Mouse (Mus musculus) kidney, postnatal 0 days (tissue): ENCODE data around the gene Vwa3b. TPM values are rescaled to one million over a fixed set of nuclear protein-coding genes. Genes with fewer than 3 reads are reported as not detected.

ENCODE experiments used
- ATAC-seq: fragments of 200-750 bp; cut with Nextera tagmentation; replicated peaks from 2 replicates; pipeline ENCODE4 v1.8.0; 2017; ENCODE audit warnings: low read depth, moderate number of reproducible peaks, moderate TSS enrichment, moderate library complexity; ENCODE audit not compliant: low FRiP score
- DNase-seq: peaks from one replicate; pipeline ENCODE4 v3.0.0-alpha.2; 2016; ENCODE audit warnings: low spot score
- H3K27ac ChIP-seq: fragments of 300-500 bp; sonication (generic); 2 replicates; pipeline ENCODE4 v1.5.1; 2014; ENCODE audit warnings: mild to moderate bottlenecking
- H3K27me3 ChIP-seq: fragments of 300-500 bp; sonication (generic); 2 replicates; pipeline ENCODE4 v1.6.1; 2014; ENCODE audit warnings: low read length, mixed read lengths; ENCODE audit not compliant: insufficient read depth
- H3K36me3 ChIP-seq: fragments of 300-500 bp; sonication (generic); 2 replicates; pipeline ENCODE4 v1.6.1; 2014; ENCODE audit warnings: low read length, mixed read lengths; ENCODE audit not compliant: insufficient read depth
- H3K4me1 ChIP-seq: fragments of 300-500 bp; sonication (generic); replicated peaks from 2 replicates; pipeline ENCODE4 v1.6.1; 2014; ENCODE audit warnings: antibody characterized with exemption, low read length, mixed read lengths; ENCODE audit not compliant: insufficient read depth
- H3K4me2 ChIP-seq: fragments of 300-500 bp; sonication (generic); 2 replicates; pipeline ENCODE4 v1.6.1; 2014; ENCODE audit warnings: mild to moderate bottlenecking, low read length, moderate library complexity, mixed read lengths
- H3K4me3 ChIP-seq: fragments of 300-500 bp; sonication (generic); replicated peaks from 2 replicates; pipeline ENCODE4 v1.5.1; 2014; ENCODE audit warnings: low read depth, low read length
- H3K9ac ChIP-seq: fragments of 300-500 bp; sonication (generic); 2 replicates; pipeline ENCODE4 v1.6.1; 2014; ENCODE audit warnings: low read depth, low read length
- H3K9me3 ChIP-seq: fragments of 300-500 bp; sonication (generic); replicated peaks from 2 replicates; pipeline ENCODE4 v1.6.1; 2016; ENCODE audit warnings: low read length, inconsistent platforms, mixed read lengths
- CTCF ChIP-seq: IDR thresholded peaks from 2 replicates; pipeline ENCODE4 v1.5.1; 2016; ENCODE audit warnings: antibody characterized with exemption, low read depth, mild to moderate bottlenecking, moderate library complexity
- WGBS: fragments of 180-500 bp; shearing (Covaris S2); extraction: QIAGEN DNeasy Blood & Tissue Kit; methylation state at CpG from one replicate; pipeline ENCODE4 v1.1.7; 2014; 5-methylcytosine and 5-hydroxymethylcytosine counted together
- polyA plus RNA-seq: library from polyadenylated mRNA; unstranded; fragments of >200 nt; fragmentation: Nextera tagmentation; extraction: Ambion mirVana; gene quantifications from 2 replicates; pipeline ENCODE4 v1.2.1, GENCODE M21; 2015

The Vwa3b gene
- polyA plus RNA-seq, 1 experiment from 2014 or later = 0.24 TPM

DNA sequence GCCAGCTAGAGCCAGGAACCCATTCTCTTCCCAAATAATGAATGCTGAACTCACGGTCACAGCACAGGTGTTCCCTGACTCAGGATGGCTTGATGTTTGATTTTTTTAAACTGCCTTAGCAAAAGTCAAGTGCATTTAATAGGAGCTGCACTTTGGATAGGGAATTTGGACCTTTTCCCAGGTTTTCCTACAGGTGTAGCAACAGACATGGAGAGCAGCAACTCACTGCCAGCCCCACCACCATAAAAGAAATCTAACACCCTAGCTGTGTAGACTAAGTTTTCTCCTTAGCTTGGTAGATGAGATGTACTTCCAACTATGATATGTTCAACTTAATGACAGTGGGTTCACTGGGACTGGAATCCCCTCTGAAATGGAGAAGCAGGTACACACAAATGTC is 1.0 kb upstream of the Vwa3b start:
- Histone ChIP-seq H3K27me3 (no peaks in the 10 kb centered on the region), H3K36me3 (no peaks in the 10 kb centered on the region), H3K4me3 (no peak overlapping the region), H3K27ac (no peak overlapping the region), H3K9ac (no peak overlapping the region), H3K4me1 (no peaks in the 10 kb centered on the region; the same call in 1 of the 2 replicates), H3K4me2 (no peak overlapping the region), H3K9me3 (no peaks in the 10 kb centered on the region)
- no peak for ATAC-seq
- no peak for TF ChIP-seq CTCF
- no peak for DNase-seq
- WGBS = 83% methylated on average over 1 of the region's 1 CpGs

DNA sequence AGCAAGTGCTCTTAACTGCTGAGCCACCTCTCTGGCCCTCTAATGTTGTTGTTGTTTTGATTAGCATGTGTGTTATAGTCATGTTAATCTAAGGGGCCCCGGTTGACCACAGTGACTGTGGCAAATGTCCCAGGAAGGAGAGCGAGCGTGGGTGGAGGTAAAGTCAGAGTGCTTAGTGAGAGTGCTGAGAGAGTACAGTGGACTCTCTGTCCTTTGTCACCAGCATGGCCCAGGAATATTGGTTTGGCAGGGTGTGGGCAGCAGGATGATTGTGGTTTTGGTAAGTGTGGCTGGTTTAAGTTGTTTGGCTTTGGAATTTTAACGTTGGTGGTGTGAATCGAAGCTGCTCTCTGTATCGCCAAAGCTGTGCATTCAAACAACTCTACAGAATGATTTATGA is 470 bp downstream of the Vwa3b start:
- Histone ChIP-seq H3K4me2 (no peak overlapping the region), H3K4me3 (no peak overlapping the region), H3K4me1 (no peaks in the 10 kb centered on the region; the same call in 1 of the 2 replicates), H3K27me3 (no peaks in the 10 kb centered on the region), H3K27ac (no peak overlapping the region), H3K9me3 (no peaks in the 10 kb centered on the region), H3K9ac (no peak overlapping the region), H3K36me3 (no peaks in the 10 kb centered on the region)
- WGBS = 58% methylated on average over 6 of the region's 6 CpGs
- DNase-seq (no peak), ATAC-seq (no peak)
- TF ChIP-seq CTCF = no peak

DNA sequence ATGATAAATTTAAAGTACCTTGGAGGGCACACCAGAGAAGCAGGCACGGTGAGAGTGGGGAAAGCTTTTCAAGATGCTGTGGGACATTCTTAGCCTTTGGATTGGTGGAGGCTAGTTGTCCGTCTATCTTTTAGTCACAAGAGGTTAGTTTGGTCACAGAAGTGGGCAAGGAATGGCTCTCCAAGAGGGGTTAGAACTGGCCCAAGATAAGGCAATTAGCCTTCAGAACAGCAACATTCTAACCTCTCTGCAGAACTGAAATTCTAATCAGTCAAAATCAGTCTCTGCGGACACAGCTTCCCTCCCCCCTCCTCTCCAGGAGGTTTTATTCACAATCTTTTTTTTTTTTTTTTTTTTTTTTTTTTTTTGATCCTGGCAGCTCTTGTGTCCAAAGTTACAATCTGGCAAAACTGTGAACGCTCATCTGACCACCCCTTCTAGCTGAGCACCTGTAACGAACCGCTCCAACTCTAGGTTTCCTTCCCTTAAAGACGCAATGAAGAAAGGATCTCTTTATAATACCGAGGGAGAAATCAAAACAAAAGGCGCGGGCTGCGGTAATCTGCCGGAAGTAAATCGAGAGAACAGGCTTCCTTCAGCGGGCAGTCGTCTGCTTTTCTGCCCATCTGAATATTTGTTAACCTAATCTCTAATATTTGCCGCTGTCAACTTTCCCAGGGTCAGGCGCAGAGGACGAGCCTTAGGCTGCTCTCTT is 2.2 kb downstream of the Vwa3b start:
- TF ChIP-seq CTCF = no peak
- H3K4me2 ChIP-seq = peak overlapping the region; percentile 69
- H3K4me3 ChIP-seq = peak overlapping the region; percentile 40
- H3K4me1 ChIP-seq = no peaks in the 10 kb centered on the region; the same call in 1 of the 2 replicates
- no peak overlapping the region for H3K27ac ChIP-seq
- 0 out of 2 replicates have a peak overlapping the region, but pooled peaks have one; percentile 23 for H3K9ac ChIP-seq
- no peaks in the 10 kb centered on the region for H3K36me3 ChIP-seq
- ATAC-seq (no peak), DNase-seq (no peak)
- H3K27me3 ChIP-seq = no peaks in the 10 kb centered on the region
- H3K9me3 ChIP-seq = no peaks in the 10 kb centered on the region
- WGBS = 6% methylated on average over 18 of the region's 18 CpGs

DNA sequence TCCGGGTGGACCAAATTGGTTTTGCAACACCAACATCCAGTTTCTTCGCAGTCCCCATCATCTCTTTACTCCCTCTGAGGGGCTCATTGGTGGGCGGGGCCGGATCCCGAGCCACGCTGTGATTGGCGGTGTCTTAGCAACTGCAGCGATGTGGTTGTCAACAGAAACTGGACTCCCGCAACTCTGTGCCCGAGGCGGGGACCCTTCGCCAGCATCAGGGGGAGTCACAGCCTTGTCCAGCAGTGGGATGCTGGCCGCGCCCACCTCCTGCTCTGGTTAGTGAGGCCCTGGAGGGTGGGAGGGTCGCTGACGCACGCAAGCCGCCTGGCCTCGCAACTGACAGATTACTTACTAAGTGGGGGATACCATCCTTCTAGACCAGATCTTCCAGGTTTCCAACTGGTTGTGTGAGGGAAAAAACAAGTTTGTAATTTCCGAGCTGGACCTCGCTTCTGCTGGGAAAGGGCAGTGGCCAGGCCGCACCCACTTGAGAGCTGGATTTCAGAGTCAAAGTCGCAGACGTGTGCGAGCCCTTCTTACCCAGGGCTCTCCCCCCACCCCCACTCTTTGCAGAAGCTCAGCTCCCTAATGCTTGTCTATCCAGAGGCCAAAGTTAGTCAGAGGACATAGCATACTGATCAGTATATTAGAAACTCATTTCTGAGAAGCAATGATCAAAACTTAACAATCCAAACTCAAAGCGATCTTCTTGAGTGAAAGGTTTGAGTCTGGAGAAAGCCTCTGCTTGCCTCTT is 2.9 kb downstream of the Vwa3b start:
- Histone ChIP-seq H3K4me1 (no peaks in the 10 kb centered on the region; the same call in 1 of the 2 replicates), H3K4me2 (peak overlapping the region; percentile 69), H3K9ac (0 out of 2 replicates have a peak overlapping the region, but pooled peaks have one; percentile 23), H3K36me3 (no peaks in the 10 kb centered on the region), H3K9me3 (no peaks in the 10 kb centered on the region), H3K27ac (peak overlapping the region; percentile 42; the same call in 1 of the 2 replicates), H3K27me3 (no peaks in the 10 kb centered on the region), H3K4me3 (peak overlapping the region; percentile 40)
- ATAC-seq (peak; percentile 93), DNase-seq (peak; percentile 90)
- TF ChIP-seq CTCF = no peak
- 3% methylated on average over 26 of the region's 26 CpGs for WGBS

DNA sequence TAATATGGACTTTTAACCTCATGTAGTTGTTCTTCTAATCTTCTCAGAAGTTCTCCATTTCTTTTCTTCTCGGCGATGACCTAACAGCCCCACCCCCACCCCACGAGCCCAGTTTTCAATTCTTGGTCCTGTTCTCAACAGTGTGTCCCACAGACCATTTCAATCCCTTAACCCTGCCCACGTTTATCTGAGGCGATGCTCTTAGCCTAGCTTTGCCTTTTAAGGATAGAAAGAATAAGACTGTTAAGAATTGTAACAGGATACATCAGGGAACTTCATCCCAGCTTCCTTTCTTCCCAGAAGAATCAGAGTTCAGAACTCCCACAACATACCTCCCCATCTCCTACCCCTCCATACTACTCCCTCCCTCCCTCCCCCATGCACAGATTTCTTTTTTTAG is 3.5 kb downstream of the Vwa3b start:
- no peak overlapping the region; the same call in 1 of the 2 replicates for H3K4me3 ChIP-seq
- H3K27me3 ChIP-seq = no peaks in the 10 kb centered on the region
- H3K9me3 ChIP-seq = no peaks in the 10 kb centered on the region
- no peaks in the 10 kb centered on the region for H3K36me3 ChIP-seq
- H3K9ac ChIP-seq = no peak overlapping the region
- peak; percentile 61 for DNase-seq
- H3K4me1 ChIP-seq = no peaks in the 10 kb centered on the region; the same call in 1 of the 2 replicates
- peak overlapping the region; percentile 69 for H3K4me2 ChIP-seq
- ATAC-seq = no peak
- H3K27ac ChIP-seq = 0 out of 2 replicates have a peak overlapping the region, but pooled peaks have one; percentile 42
- WGBS = 27% methylated on average over 5 of the region's 5 CpGs
- TF ChIP-seq CTCF = no peak

DNA sequence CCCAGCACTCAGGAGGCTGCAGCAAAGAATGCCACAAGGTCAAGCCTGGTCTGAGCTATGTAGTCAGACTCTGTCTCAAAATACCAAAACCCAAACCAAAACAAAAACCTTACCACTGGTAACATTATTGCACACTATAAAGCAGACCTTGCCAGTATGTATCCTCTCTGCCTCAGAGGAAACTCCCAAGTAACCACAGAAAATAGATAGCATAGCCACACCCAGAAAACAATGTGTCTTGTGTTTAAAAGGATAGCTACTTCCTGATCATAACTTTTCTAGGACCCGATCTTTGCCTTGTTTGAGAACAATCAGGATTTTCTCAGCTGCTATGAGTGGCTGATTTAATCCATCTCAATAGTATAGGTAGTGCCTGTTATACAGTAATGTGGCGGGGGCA is 4.3 kb downstream of the Vwa3b start:
- Histone ChIP-seq H3K27ac (no peak overlapping the region), H3K4me3 (no peak overlapping the region), H3K4me2 (no peak overlapping the region), H3K4me1 (no peaks in the 10 kb centered on the region; the same call in 1 of the 2 replicates), H3K36me3 (no peaks in the 10 kb centered on the region), H3K27me3 (no peaks in the 10 kb centered on the region), H3K9me3 (no peaks in the 10 kb centered on the region), H3K9ac (no peak overlapping the region)
- TF ChIP-seq CTCF = no peak
- DNase-seq = no peak
- WGBS = 80% methylated on average over 2 of the region's 2 CpGs
- no peak for ATAC-seq
